Mouse (Mus musculus) adrenal gland, postnatal 14 days (tissue): ENCODE results near the gene Klk9. TPM values are rescaled to one million over a fixed set of nuclear protein-coding genes. Genes with fewer than 3 reads are reported as not detected.

Source experiments
- DNase-seq: peaks from one replicate; pipeline ENCODE4 v3.0.0; 2021; ENCODE audit warnings: mixed read lengths
- long read RNA-seq, 2 experiments: library from polyadenylated mRNA; stranded (forward); transcript quantifications; one replicate each; pipeline ENCODE4 v2.0.0; 2021
- total RNA-seq: library from RNA; stranded (reverse); gene quantifications from 2 replicates; pipeline ENCODE4 v1.2.3, GENCODE M21; 2021

The Klk9 gene
- not detected in 2 replicates for total RNA-seq
- long read RNA-seq, experiment 1 = 0 reads
- long read RNA-seq, experiment 2 = 0 reads

- DNase-seq = no peak
Observed at GRCm38 (mm10) chr7:43791591-43791990, at the start of gene Klk9. Gene Klk9, plus strand, starts transcription at chr7:43791891.

GRCm38 (mm10) chr7:43747788-43748187 lies 43.9 kb upstream of the Klk9 start:
- peak; percentile 10 for DNase-seq

- DNase-seq = no peak
Observed at GRCm38 (mm10) chr7:43752806-43753205, 38.9 kb upstream of the Klk9 start.

- DNase-seq = no peak
Observed at GRCm38 (mm10) chr7:43766484-43766883, 25.2 kb upstream of the Klk9 start.

- DNase-seq = no peak
Observed at GRCm38 (mm10) chr7:43768597-43768996, 23.1 kb upstream of the Klk9 start, which contains the start of gene Klk12. Gene Klk12, plus strand, starts transcription at chr7:43768897.

GRCm38 (mm10) chr7:43769636-43770035 lies 22.1 kb upstream of the Klk9 start:
- DNase-seq = no peak

- DNase-seq = no peak
Observed at GRCm38 (mm10) chr7:43770701-43771100, 21.0 kb upstream of the Klk9 start.

- no peak for DNase-seq
Observed at GRCm38 (mm10) chr7:43771916-43772315, 19.8 kb upstream of the Klk9 start.

- DNase-seq = no peak
Observed at GRCm38 (mm10) chr7:43772901-43773300, 18.8 kb upstream of the Klk9 start.

GRCm38 (mm10) chr7:43774364-43774763 lies 17.3 kb upstream of the Klk9 start, which contains the start of gene Klk11:
Gene Klk11, plus strand, starts transcription at chr7:43774604.
- DNase-seq = no peak

GRCm38 (mm10) chr7:43774802-43775201 lies 16.9 kb upstream of the Klk9 start:
- no peak for DNase-seq

GRCm38 (mm10) chr7:43775311-43776057 lies 16.2 kb upstream of the Klk9 start:
- DNase-seq = no peak

- no peak for DNase-seq
Observed at GRCm38 (mm10) chr7:43776506-43776905, 15.2 kb upstream of the Klk9 start.

GRCm38 (mm10) chr7:43777423-43777822 lies 14.3 kb upstream of the Klk9 start:
- DNase-seq = no peak

- no peak for DNase-seq
Observed at GRCm38 (mm10) chr7:43778176-43778970, 13.3 kb upstream of the Klk9 start.

- DNase-seq = no peak
Observed at GRCm38 (mm10) chr7:43780241-43780640, 11.4 kb upstream of the Klk9 start.

GRCm38 (mm10) chr7:43780746-43781145 lies 10.9 kb upstream of the Klk9 start, which contains the start of gene Klk10:
Gene Klk10, plus strand, starts transcription at chr7:43781035.
- no peak for DNase-seq

GRCm38 (mm10) chr7:43781541-43781940 lies 10.2 kb upstream of the Klk9 start:
- no peak for DNase-seq

- DNase-seq = peak; percentile 87
Observed at GRCm38 (mm10) chr7:43782275-43783265, 9.1 kb upstream of the Klk9 start.

GRCm38 (mm10) chr7:43785286-43785685 lies 6.4 kb upstream of the Klk9 start:
- peak; percentile 72 for DNase-seq

GRCm38 (mm10) chr7:43788096-43788495 lies 3.6 kb upstream of the Klk9 start:
- DNase-seq = no peak

- DNase-seq = no peak
Observed at GRCm38 (mm10) chr7:43789295-43789694, 2.4 kb upstream of the Klk9 start.
